Mouse (Mus musculus) bone marrow, adult 2 months (tissue): ENCODE measurements around the gene Osbpl9. TPM values are rescaled to one million over a fixed set of nuclear protein-coding genes. Genes with fewer than 3 reads are reported as not detected.

Experiments
- H3K27ac ChIP-seq: fragments of 200-500 bp; 2 replicates; pipeline ENCODE4 v1.5.1; 2012; ENCODE audit warnings: low read depth, mild to moderate bottlenecking, control low read depth, inconsistent platforms, low read length; ENCODE audit not compliant: control insufficient read depth, poor library complexity, insufficient read depth
- H3K4me1 ChIP-seq: fragments of 200-500 bp; 2 replicates; pipeline ENCODE4 v1.6.1; 2011; ENCODE audit warnings: low read length; ENCODE audit not compliant: control insufficient read depth, insufficient read depth
- H3K4me3 ChIP-seq: fragments of 200-500 bp; replicated peaks from 2 replicates; pipeline ENCODE3; 2011; ENCODE audit warnings: mild to moderate bottlenecking, low read depth, low read length, control low read depth; ENCODE audit not compliant: control insufficient read depth
- CTCF ChIP-seq: fragments of 200-500 bp; IDR thresholded peaks from 2 replicates; pipeline ENCODE4 v1.5.1; 2011; ENCODE audit warnings: low read length, control low read depth; ENCODE audit not compliant: control insufficient read depth, insufficient read depth
- POLR2A ChIP-seq: fragments of 200-500 bp; IDR thresholded peaks from 2 replicates; pipeline ENCODE4 v1.6.1; 2011; ENCODE audit warnings: low read depth, mild to moderate bottlenecking, control low read depth, low read length, borderline replicate concordance; ENCODE audit not compliant: control insufficient read depth
- WGBS: fragments of 180-500 bp; shearing (Covaris S2); methylation state at CpG from one replicate; pipeline ENCODE4 v1.1.7; 2018; 5-methylcytosine and 5-hydroxymethylcytosine counted together
- polyA plus RNA-seq: library from polyadenylated mRNA; stranded (reverse); fragments of >200 nt; gene quantifications from 2 replicates; pipeline ENCODE4 v1.2.4, GENCODE M21; 2011; ENCODE audit warnings: low replicate concordance; ENCODE audit not compliant: missing spikeins, insufficient read depth, insufficient read length

The Osbpl9 gene
- polyA plus RNA-seq, 1 experiment = 35.3 TPM

- Histone ChIP-seq H3K4me1 (no peaks in the 10 kb centered on the region), H3K27ac (no peak overlapping the region), H3K4me3 (no peak overlapping the region)
- TF ChIP-seq POLR2A (no peak), CTCF (no peak)
- 90% methylated on average over 5 of the region's 5 CpGs for WGBS
Observed at GRCm38 (mm10) chr4:109043756-109044155, 158.3 kb downstream of the Osbpl9 start.

DNA sequence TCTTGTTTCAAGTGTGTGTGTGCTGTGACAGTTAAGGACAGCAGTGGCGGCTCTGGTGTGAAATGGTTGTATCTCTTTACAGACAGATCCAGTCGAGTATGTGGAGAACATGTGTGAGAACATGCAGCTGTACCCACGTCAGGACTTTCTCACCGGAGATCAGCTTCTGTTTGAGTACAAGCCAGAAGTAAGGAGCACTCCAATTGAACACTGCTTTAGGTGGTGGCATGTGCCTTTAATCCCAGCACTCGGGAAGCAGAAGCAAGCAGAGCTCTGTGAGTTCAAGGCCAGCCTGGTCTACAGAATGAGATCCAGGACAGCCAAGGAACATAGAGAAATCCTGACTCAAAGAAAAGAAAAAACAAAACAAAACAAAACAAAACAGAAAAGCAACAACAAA, 158.8 kb downstream of the Osbpl9 start:
- Histone ChIP-seq H3K4me3 (no peak overlapping the region), H3K4me1 (no peaks in the 10 kb centered on the region), H3K27ac (no peak overlapping the region)
- WGBS = 89% methylated on average over 5 of the region's 5 CpGs
- TF ChIP-seq CTCF = no peak

DNA sequence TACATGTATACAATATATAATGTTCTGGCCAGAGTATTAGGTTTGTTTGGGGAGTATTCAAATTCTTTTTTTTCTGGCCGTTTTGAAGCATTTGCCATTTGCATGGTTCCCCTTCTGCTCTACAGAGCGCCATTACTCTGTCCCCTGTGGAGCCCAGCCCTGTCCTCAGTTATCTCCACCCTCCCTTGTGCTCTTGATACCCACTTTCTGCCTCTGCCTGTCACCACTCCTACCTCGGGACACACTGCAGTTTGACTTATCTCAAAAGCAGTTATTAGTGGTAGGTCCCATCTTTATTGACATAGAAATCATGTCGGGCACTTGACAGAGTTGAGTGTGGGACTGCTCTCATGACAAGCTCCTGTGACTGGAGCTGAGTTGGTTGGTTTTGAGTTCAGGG, 159.3 kb downstream of the Osbpl9 start:
- no peak for TF ChIP-seq CTCF
- 85% methylated on average over 4 of the region's 4 CpGs for WGBS
- H3K4me3 ChIP-seq = no peak overlapping the region
- no peaks in the 10 kb centered on the region for H3K4me1 ChIP-seq
- H3K27ac ChIP-seq = no peak overlapping the region

- TF ChIP-seq CTCF (peak; percentile 84), POLR2A (no peak)
- H3K27ac ChIP-seq = no peak overlapping the region
- H3K4me1 ChIP-seq = no peaks in the 10 kb centered on the region; the same call in 1 of the 2 replicates
Observed at GRCm38 (mm10) chr4:109036327-109036726, 165.7 kb downstream of the Osbpl9 start.

DNA sequence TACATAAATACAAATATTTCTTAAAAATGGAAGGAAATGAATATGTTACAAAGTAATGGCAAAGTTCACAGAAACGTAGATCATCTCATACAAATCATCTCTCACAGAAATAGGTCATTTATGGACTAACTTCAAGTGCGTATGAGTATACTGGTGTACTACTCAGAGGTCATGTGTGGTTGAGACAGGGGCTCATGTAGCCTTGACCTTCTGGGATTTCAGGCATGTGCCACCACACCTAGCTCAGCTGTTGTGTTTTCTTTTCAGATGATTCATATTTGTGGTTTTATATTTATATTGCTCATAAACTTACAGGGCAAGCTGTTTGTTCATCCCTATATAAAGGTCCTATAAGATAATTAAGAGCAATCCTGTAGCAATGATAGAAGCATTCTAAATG, 171.8 kb downstream of the Osbpl9 start:
- H3K4me1 ChIP-seq = no peaks in the 10 kb centered on the region
- H3K4me3 ChIP-seq = no peak overlapping the region
- 90% methylated on average over 2 of the region's 2 CpGs for WGBS
- TF ChIP-seq POLR2A = no peak
- TF ChIP-seq CTCF = no peak
- no peak overlapping the region for H3K27ac ChIP-seq

More at GRCm38 (mm10) chr4:109036327-109036726, 165.7 kb downstream of the Osbpl9 start:
- no peak overlapping the region for H3K4me3 ChIP-seq

- Histone ChIP-seq H3K27ac (no peak overlapping the region), H3K4me1 (no peaks in the 10 kb centered on the region), H3K4me3 (no peak overlapping the region)
- whole genome bisulfite sequencing = 86% methylated on average over 2 of the region's 2 CpGs
- TF ChIP-seq CTCF = no peak
Observed at GRCm38 (mm10) chr4:109029857-109030256, 172.2 kb downstream of the Osbpl9 start.

DNA sequence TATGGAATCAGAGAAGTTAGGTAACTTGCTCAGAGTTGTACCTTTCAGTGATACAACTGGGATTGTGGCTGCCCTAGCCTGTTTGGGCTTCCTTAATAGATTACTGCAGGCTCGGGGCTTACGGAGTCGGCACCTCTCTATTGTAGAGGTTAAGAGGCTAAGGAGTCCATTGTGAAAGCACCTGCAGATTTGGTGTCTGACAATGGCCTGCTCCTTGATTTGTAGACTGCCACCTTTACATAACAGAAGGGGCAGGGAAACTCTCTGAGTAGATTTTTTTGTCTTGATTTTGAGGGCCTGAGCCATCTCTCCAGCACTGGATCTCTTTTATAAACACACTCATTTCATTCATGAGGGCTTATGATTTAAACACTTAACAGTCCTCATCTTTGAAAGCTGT, 175.5 kb downstream of the Osbpl9 start:
- Histone ChIP-seq H3K4me1 (no peaks in the 10 kb centered on the region), H3K27ac (no peak overlapping the region), H3K4me3 (no peak overlapping the region)
- no peak for TF ChIP-seq POLR2A
- TF ChIP-seq CTCF = no peak
- WGBS = 86% methylated on average over 3 of the region's 3 CpGs

- WGBS = 87% methylated on average over 3 of the region's 3 CpGs
- H3K4me1 ChIP-seq = no peaks in the 10 kb centered on the region
- no peak overlapping the region for H3K4me3 ChIP-seq
- no peak for TF ChIP-seq POLR2A
- TF ChIP-seq CTCF = no peak
- no peak overlapping the region for H3K27ac ChIP-seq
Observed at GRCm38 (mm10) chr4:109025061-109025460, 177.0 kb downstream of the Osbpl9 start.

DNA sequence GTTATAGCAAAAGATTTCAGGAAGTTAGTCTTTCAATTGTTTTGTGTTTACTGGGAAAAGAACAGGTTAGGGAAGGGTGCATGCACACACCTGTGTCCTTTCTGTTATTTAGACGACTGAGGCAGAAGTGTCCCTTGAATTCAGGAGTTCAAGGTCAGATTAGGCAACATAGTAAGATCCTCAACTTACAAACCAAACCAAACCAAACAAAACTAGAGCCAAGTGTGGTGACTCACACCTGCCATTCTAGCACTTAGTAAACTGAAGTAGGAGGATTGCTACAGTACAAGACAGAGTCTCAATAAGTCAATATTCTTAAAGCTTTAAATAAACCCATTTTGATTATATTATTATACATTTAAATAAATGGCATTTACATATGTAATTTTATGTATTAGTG, 180.1 kb downstream of the Osbpl9 start:
- WGBS = 59% methylated on average over 1 of the region's 1 CpGs

DNA sequence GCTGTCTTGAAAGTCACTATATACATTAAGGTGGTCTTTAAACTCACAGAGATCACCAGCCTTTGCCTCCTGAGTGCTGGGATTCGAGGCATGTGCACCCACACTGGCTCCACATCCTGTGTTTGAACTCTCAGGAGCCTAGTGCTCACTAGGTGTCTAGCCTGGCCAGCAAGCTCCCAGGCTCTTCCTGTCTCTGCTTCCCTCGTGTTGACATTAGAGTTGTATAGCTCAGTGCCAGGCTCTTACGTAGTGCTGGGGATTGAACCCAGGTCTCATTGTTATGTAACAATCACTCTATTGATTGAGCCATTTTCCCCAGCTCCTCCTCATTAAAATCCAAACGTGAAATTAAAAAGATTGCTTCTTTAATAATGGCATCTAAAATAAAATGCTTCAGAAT, 182.8 kb downstream of the Osbpl9 start:
- WGBS = 46% methylated on average over 4 of the region's 4 CpGs
- TF ChIP-seq POLR2A = no peak
- Histone ChIP-seq H3K4me1 (no peaks in the 10 kb centered on the region; the same call in 1 of the 2 replicates), H3K4me3 (no peak overlapping the region), H3K27ac (peak overlapping the region; percentile 65)

More for the DNA sequence above, 180.1 kb downstream of the Osbpl9 start:
- H3K4me1 ChIP-seq = no peaks in the 10 kb centered on the region; the same call in 1 of the 2 replicates
- TF ChIP-seq CTCF (no peak), POLR2A (no peak)
- no peak overlapping the region for H3K27ac ChIP-seq
- H3K4me3 ChIP-seq = no peak overlapping the region
